Mouse (Mus musculus) liver, adult (tissue): ENCODE measurements around the gene Ap2b1.

Source experiments
- GATA4 ChIP-seq: IDR thresholded peaks from 2 replicates; pipeline ENCODE4 v1.6.1; 2014; ENCODE audit warnings: mild to moderate bottlenecking, low read length; ENCODE audit not compliant: insufficient replicate concordance

Ap2b1 gene

GRCm38 (mm10) chr11:83443824-83444223 is 145.0 kb downstream of the Ap2b1 start:
- no peak for TF ChIP-seq GATA4

GRCm38 (mm10) chr11:83445001-83445400 is 146.2 kb downstream of the Ap2b1 start:
- TF ChIP-seq GATA4: no peak

GRCm38 (mm10) chr11:83447612-83448011 is 148.8 kb downstream of the Ap2b1 start:
- no peak for TF ChIP-seq GATA4

GRCm38 (mm10) chr11:83448021-83448926 is 149.4 kb downstream of the Ap2b1 start:
- no peak for TF ChIP-seq GATA4

- TF ChIP-seq GATA4: no peak
Observed at GRCm38 (mm10) chr11:83448927-83449236, 150.1 kb downstream of the Ap2b1 start.

- TF ChIP-seq GATA4: no peak
Observed at GRCm38 (mm10) chr11:83449298-83449697, 150.5 kb downstream of the Ap2b1 start.

GRCm38 (mm10) chr11:83450550-83450949 is 151.7 kb downstream of the Ap2b1 start:
- no peak for TF ChIP-seq GATA4

- TF ChIP-seq GATA4: no peak
Observed at GRCm38 (mm10) chr11:83451281-83451680, 152.5 kb downstream of the Ap2b1 start.

GRCm38 (mm10) chr11:83454548-83454947 is 155.7 kb downstream of the Ap2b1 start:
- TF ChIP-seq GATA4: no peak
